Mouse (Mus musculus) WW6 (cell line): ENCODE results near the gene Apex2.
"Not testable (repeated sequence)": the region's sequence is repeated elsewhere in the genome, so short reads cannot be mapped to it uniquely, and the experiment has no call there.

Experiments
- DNase-seq: peaks from one replicate; pipeline ENCODE4 v3.0.0-alpha.2; 2013; ENCODE audit warnings: low read depth, low spot score

Gene Apex2

DNA sequence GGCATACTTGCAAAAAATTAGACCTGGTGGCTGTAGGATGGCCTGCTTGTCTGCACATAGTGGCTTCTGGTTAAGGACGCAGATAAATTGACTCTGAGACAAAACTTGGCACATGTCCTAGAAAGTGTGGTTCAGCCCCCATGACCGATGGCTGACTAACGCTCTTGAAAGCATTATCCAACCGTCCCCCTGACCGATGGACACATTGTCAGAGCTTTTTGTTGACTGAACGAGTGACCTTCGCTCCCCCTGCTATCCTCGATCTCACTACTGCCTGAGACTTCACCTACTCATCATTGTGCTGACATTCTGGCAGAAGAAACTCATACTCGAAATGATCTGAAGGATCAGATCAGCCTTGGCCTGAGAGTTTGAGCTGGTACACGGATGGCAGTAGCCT lies 101.9 kb downstream of the Apex2 start:
- DNase-seq, result not testable (repeated sequence)

- DNase-seq, result not testable (repeated sequence)
These were observed 103.2 kb downstream of the Apex2 start for GRCm38 (mm10) chrX:150486314-150487030.

DNA sequence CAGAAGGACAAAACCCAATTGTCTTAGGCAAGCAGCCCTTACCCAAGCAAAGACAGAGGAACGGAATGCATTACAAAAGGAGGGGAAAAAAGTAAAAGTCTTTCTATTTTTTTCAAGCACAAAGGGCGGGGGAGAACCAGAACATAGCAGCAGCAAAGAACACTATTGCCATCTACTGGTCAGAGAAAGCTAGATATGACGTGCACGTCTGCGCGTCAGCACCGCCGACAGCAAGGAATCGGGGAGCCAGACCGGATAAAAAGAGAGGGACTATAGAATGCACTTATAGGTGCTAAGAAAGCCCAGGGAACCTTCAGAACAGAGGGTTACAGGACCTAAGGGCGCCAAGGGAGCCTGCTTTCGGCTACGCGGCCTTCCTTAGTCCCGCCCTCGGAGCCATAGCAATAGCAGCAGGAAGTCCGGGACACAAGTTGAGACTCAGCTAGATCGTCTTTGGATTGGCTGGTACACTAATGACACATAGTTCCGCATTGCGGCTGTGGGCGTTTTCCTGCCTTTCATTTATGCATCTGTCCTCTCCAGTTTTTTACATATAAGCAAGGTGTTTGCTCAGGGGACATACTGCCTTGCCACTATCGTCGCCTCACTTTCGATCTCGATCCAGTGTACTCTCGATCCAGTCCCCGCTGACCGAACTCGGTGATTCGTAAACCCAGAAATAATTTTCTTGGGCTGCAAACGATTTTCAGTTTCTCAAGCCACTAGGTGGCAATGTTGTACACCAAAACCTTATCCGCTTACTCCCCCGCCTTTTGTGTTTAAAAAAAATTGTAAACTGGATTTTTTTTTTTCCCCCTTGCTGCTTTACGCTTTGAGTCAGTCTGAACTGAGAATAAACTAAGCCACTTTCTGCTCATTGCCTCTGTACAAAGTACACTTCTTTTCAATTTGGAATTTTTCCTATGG lies 111.6 kb downstream of the Apex2 start:
- DNase-seq, result peak; percentile 52

DNA sequence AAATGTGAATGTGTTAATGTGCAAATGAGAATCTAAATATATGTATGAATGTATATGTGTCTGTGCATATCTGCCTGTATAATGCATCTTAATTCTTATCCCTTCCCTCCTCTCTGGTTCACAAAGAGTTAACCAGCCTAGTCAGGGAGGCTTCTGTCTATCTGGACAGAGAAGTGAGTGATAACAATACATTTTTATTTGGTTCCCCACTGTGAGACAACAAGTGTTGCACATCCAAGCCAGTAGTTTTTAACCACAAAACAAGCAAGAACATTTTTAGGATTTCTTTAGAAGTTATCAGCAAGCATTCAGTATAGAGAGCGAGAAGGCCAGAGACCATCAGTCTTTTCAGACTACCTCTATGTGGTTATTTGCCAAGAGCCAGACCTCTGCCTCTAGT lies 118.3 kb downstream of the Apex2 start:
- no peak for DNase-seq
